Mouse (Mus musculus) cortical plate, adult 2 months (tissue): ENCODE data around the gene Clec2d. TPM values are rescaled to one million over a fixed set of nuclear protein-coding genes. Genes with fewer than 3 reads are reported as not detected.

Experiments
- H3K27ac ChIP-seq: fragments of 200-500 bp; 2 replicates; pipeline ENCODE4 v1.5.1; 2012; ENCODE audit warnings: low read length, control low read depth, inconsistent platforms; ENCODE audit not compliant: insufficient read depth
- H3K4me1 ChIP-seq: fragments of 200-500 bp; 2 replicates; pipeline ENCODE4 v1.6.1; 2011; ENCODE audit warnings: low read length; ENCODE audit not compliant: control insufficient read depth, insufficient read depth
- H3K4me3 ChIP-seq: fragments of 200-500 bp; 2 replicates; pipeline ENCODE4 v1.5.1; 2011; ENCODE audit warnings: mild to moderate bottlenecking, low read length, control low read depth; ENCODE audit not compliant: insufficient read depth
- CTCF ChIP-seq: fragments of 200-500 bp; IDR thresholded peaks from 2 replicates; pipeline ENCODE4 v1.5.1; 2011; ENCODE audit warnings: mild to moderate bottlenecking, control low read depth, low read length; ENCODE audit not compliant: insufficient read depth; ENCODE audit errors: extremely low read depth
- POLR2A ChIP-seq: fragments of 200-500 bp; IDR thresholded peaks from 2 replicates; pipeline ENCODE4 v1.6.1; 2011; ENCODE audit warnings: mild to moderate bottlenecking, low read length, control low read depth; ENCODE audit not compliant: insufficient read depth; ENCODE audit errors: extremely low read depth
- polyA plus RNA-seq: library from polyadenylated mRNA; depleted of rRNA; stranded (reverse); fragments of >200 nt; gene quantifications from 2 replicates; pipeline ENCODE4 v1.2.3, GENCODE M21; 2012; rRNA removed

Gene Clec2d
- polyA plus RNA-seq = 15.6 and 16.0 TPM in 2 replicates

- TF ChIP-seq CTCF = 0 out of 2 replicates have a peak, but pooled peaks have one; percentile 21
- TF ChIP-seq POLR2A = peak; percentile 64
- peak within 1 kb of the TSS; percentile 96 for H3K27ac ChIP-seq
These were observed at the start of gene Clec2d for GRCm38 (mm10) chr6:129180403-129181169. Clec2d (plus strand) TSS chr6:129180615.

GRCm38 (mm10) chr6:129132604-129133341 lies 47.6 kb upstream of the Clec2d start:
- Histone ChIP-seq H3K4me1 (no peaks in the 10 kb centered on the region), H3K4me3 (no peak overlapping the region), H3K27ac (no peak overlapping the region)
- no peak for TF ChIP-seq CTCF
- no peak for TF ChIP-seq POLR2A

More at GRCm38 (mm10) chr6:129180403-129181169, at the start of gene Clec2d:
- H3K4me1 ChIP-seq = no peaks in the 10 kb centered on the region
- H3K4me3 ChIP-seq = peak within 1 kb of the TSS; percentile 51

- Histone ChIP-seq H3K4me3 (no peak overlapping the region), H3K4me1 (no peaks in the 10 kb centered on the region), H3K27ac (no peak overlapping the region)
- TF ChIP-seq CTCF = no peak
- no peak for TF ChIP-seq POLR2A
These were observed 33.6 kb upstream of the Clec2d start for GRCm38 (mm10) chr6:129146812-129147211.

GRCm38 (mm10) chr6:129160103-129160502 lies 20.3 kb upstream of the Clec2d start:
- Histone ChIP-seq H3K4me3 (no peak overlapping the region), H3K27ac (no peak overlapping the region), H3K4me1 (no peaks in the 10 kb centered on the region)
- TF ChIP-seq POLR2A (no peak), CTCF (no peak)

- no peak for TF ChIP-seq POLR2A
- TF ChIP-seq CTCF = no peak
- H3K4me1 ChIP-seq = no peaks in the 10 kb centered on the region
- H3K27ac ChIP-seq = no peak overlapping the region
- no peak overlapping the region for H3K4me3 ChIP-seq
These were observed 19.3 kb upstream of the Clec2d start for GRCm38 (mm10) chr6:129161136-129161535.

GRCm38 (mm10) chr6:129161951-129162350 lies 18.5 kb upstream of the Clec2d start:
- Histone ChIP-seq H3K4me1 (no peaks in the 10 kb centered on the region), H3K27ac (no peak overlapping the region), H3K4me3 (no peak overlapping the region)

GRCm38 (mm10) chr6:129162587-129163159 lies 17.7 kb upstream of the Clec2d start:
- Histone ChIP-seq H3K27ac (no peak overlapping the region), H3K4me3 (no peak overlapping the region)
- no peak for TF ChIP-seq CTCF
- TF ChIP-seq POLR2A = no peak

More at GRCm38 (mm10) chr6:129161951-129162350, 18.5 kb upstream of the Clec2d start:
- TF ChIP-seq CTCF = no peak

GRCm38 (mm10) chr6:129163606-129164005 lies 16.8 kb upstream of the Clec2d start:
- TF ChIP-seq POLR2A = no peak
- TF ChIP-seq CTCF = no peak
- Histone ChIP-seq H3K27ac (no peak overlapping the region), H3K4me3 (no peak overlapping the region), H3K4me1 (no peaks in the 10 kb centered on the region)

More at GRCm38 (mm10) chr6:129162587-129163159, 17.7 kb upstream of the Clec2d start:
- H3K4me1 ChIP-seq = no peaks in the 10 kb centered on the region

- Histone ChIP-seq H3K4me1 (no peaks in the 10 kb centered on the region), H3K27ac (no peak overlapping the region), H3K4me3 (no peak overlapping the region)
- no peak for TF ChIP-seq POLR2A
- no peak for TF ChIP-seq CTCF
These were observed 9.5 kb upstream of the Clec2d start for GRCm38 (mm10) chr6:129170925-129171324.

GRCm38 (mm10) chr6:129171675-129172074 lies 8.7 kb upstream of the Clec2d start:
- no peak overlapping the region for H3K27ac ChIP-seq
- no peak for TF ChIP-seq POLR2A
- H3K4me1 ChIP-seq = no peaks in the 10 kb centered on the region
- H3K4me3 ChIP-seq = no peak overlapping the region

- Histone ChIP-seq H3K27ac (no peak overlapping the region), H3K4me1 (no peaks in the 10 kb centered on the region), H3K4me3 (no peak overlapping the region)
- no peak for TF ChIP-seq CTCF
- TF ChIP-seq POLR2A = no peak
These were observed 5.6 kb upstream of the Clec2d start for GRCm38 (mm10) chr6:129174836-129175235.
